Mouse (Mus musculus) bone marrow, adult 2 months (tissue): ENCODE data around the gene Olfr523. TPM values are rescaled to one million over a fixed set of nuclear protein-coding genes. Genes with fewer than 3 reads are reported as not detected.

Source experiments
- H3K27ac ChIP-seq: fragments of 200-500 bp; 2 replicates; pipeline ENCODE4 v1.5.1; 2012; ENCODE audit warnings: low read depth, mild to moderate bottlenecking, control low read depth, inconsistent platforms, low read length; ENCODE audit not compliant: control insufficient read depth, poor library complexity, insufficient read depth
- H3K4me1 ChIP-seq: fragments of 200-500 bp; 2 replicates; pipeline ENCODE4 v1.6.1; 2011; ENCODE audit warnings: low read length; ENCODE audit not compliant: control insufficient read depth, insufficient read depth
- H3K4me3 ChIP-seq: fragments of 200-500 bp; replicated peaks from 2 replicates; pipeline ENCODE3; 2011; ENCODE audit warnings: mild to moderate bottlenecking, low read depth, low read length, control low read depth; ENCODE audit not compliant: control insufficient read depth
- CTCF ChIP-seq: fragments of 200-500 bp; IDR thresholded peaks from 2 replicates; pipeline ENCODE4 v1.5.1; 2011; ENCODE audit warnings: low read length, control low read depth; ENCODE audit not compliant: control insufficient read depth, insufficient read depth
- POLR2A ChIP-seq: fragments of 200-500 bp; IDR thresholded peaks from 2 replicates; pipeline ENCODE4 v1.6.1; 2011; ENCODE audit warnings: low read depth, mild to moderate bottlenecking, control low read depth, low read length, borderline replicate concordance; ENCODE audit not compliant: control insufficient read depth
- WGBS: fragments of 180-500 bp; shearing (Covaris S2); methylation state at CpG from one replicate; pipeline ENCODE4 v1.1.7; 2018; 5-methylcytosine and 5-hydroxymethylcytosine counted together
- polyA plus RNA-seq: library from polyadenylated mRNA; stranded (reverse); fragments of >200 nt; gene quantifications from 2 replicates; pipeline ENCODE4 v1.2.4, GENCODE M21; 2011; ENCODE audit warnings: low replicate concordance; ENCODE audit not compliant: missing spikeins, insufficient read depth, insufficient read length

Olfr523 gene
- polyA plus RNA-seq, 1 experiment, result not detected

- Histone ChIP-seq H3K4me1 (peaks cover 3% of the 10 kb centered on the region; the same call in 1 of the 2 replicates), H3K27ac (peak overlapping the region; percentile 42; the same call in 1 of the 2 replicates), H3K4me3 (no peak overlapping the region)
- 57% methylated on average over 5 of the region's 5 CpGs for WGBS
- no peak for TF ChIP-seq POLR2A
Observed at GRCm38 (mm10) chr7:140135106-140135770, 37.8 kb upstream of the Olfr523 start.

GRCm38 (mm10) chr7:140137135-140138020, 35.6 kb upstream of the Olfr523 start, which contains the start of gene Mtg1:
TSS of gene Mtg1 (plus strand) at chr7:140137564.
- peak within 1 kb of the TSS; percentile 62 for H3K27ac ChIP-seq
- 3% methylated on average over 39 of the region's 39 CpGs for WGBS
- peak within 1 kb of the TSS; percentile 77 for H3K4me3 ChIP-seq
- peaks cover 3% of the 10 kb centered on the region; the same call in 1 of the 2 replicates for H3K4me1 ChIP-seq
- TF ChIP-seq CTCF (no peak), POLR2A (peak; percentile 89; the same call in 1 of the 2 replicates)

GRCm38 (mm10) chr7:140138021-140138310, 35.1 kb upstream of the Olfr523 start:
- TF ChIP-seq POLR2A, result no peak
- no peak for TF ChIP-seq CTCF
- Histone ChIP-seq H3K27ac (peak overlapping the region; percentile 62), H3K4me3 (peak overlapping the region; percentile 77), H3K4me1 (peaks cover 3% of the 10 kb centered on the region; the same call in 1 of the 2 replicates)
- WGBS, result 1% methylated on average over 8 of the region's 8 CpGs

GRCm38 (mm10) chr7:140141350-140141749, 31.7 kb upstream of the Olfr523 start:
- 3% methylated on average over 14 of the region's 14 CpGs for WGBS
- Histone ChIP-seq H3K4me1 (no peaks in the 10 kb centered on the region; the same call in 1 of the 2 replicates), H3K27ac (no peak overlapping the region), H3K4me3 (no peak overlapping the region)
- peak; percentile 90 for TF ChIP-seq CTCF
- TF ChIP-seq POLR2A, result no peak

GRCm38 (mm10) chr7:140144550-140144949, 28.5 kb upstream of the Olfr523 start:
- no peak for TF ChIP-seq POLR2A
- TF ChIP-seq CTCF, result no peak
- 86% methylated on average over 4 of the region's 4 CpGs for WGBS
- no peak overlapping the region for H3K4me3 ChIP-seq
- H3K27ac ChIP-seq, result no peak overlapping the region
- no peaks in the 10 kb centered on the region for H3K4me1 ChIP-seq

- no peak overlapping the region for H3K4me3 ChIP-seq
- WGBS, result 9% methylated on average over 28 of the region's 28 CpGs
- TF ChIP-seq CTCF (no peak), POLR2A (no peak)
Observed at GRCm38 (mm10) chr7:140153383-140153782, 19.6 kb upstream of the Olfr523 start.

GRCm38 (mm10) chr7:140153829-140154217, 19.2 kb upstream of the Olfr523 start:
- Histone ChIP-seq H3K27ac (no peak overlapping the region), H3K4me3 (no peak overlapping the region), H3K4me1 (no peaks in the 10 kb centered on the region)
- TF ChIP-seq POLR2A (no peak), CTCF (no peak)
- 23% methylated on average over 4 of the region's 4 CpGs for WGBS

More at GRCm38 (mm10) chr7:140153383-140153782, 19.6 kb upstream of the Olfr523 start:
- H3K4me1 ChIP-seq, result no peaks in the 10 kb centered on the region
- no peak overlapping the region for H3K27ac ChIP-seq

- H3K4me1 ChIP-seq, result no peaks in the 10 kb centered on the region
- 14% methylated on average over 28 of the region's 28 CpGs for WGBS
- no peak within 1 kb of the TSS; the same call in 1 of the 2 replicates for H3K27ac ChIP-seq
- no peak for TF ChIP-seq POLR2A
- TF ChIP-seq CTCF, result no peak
- no peak within 1 kb of the TSS for H3K4me3 ChIP-seq
Observed at GRCm38 (mm10) chr7:140154218-140154927, 18.6 kb upstream of the Olfr523 start, which contains the start of gene Sprn. TSS of gene Sprn (minus strand) at chr7:140154877.
